Mouse (Mus musculus): ENCODE data around the gene Tlr6.

Tlr6 gene

GRCm38 (mm10) chr5:64959843-64960230 lies at the start of gene Tlr6:
Gene Tlr6 (minus strand): TSS chr5:64960097.
- DNase-seq (ENCODE audit: low read depth, low spot score) = peak; percentile 64

DNA sequence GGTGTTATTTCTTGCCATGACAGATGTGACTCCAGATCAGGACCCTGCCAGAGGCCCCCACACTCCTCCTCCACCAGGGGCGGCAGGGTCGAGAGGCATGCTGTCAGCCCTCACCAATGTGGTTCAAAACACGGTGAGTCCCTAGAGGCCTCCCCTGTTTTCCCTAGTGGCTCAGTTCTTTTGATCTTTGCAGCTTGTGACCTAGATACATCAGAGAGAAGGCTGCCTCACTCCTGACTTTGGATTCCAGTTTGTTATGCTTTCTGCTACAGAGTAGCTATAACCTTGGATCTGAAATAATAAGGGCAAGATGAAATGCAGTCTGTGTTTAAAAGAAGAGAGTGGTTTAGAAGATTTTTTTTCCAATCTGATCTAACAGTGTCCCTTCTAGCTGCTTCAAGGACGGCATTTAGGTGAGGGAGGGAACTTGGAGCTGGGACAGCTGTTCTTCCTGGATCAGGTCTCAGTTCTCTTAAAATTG lies 46.2 kb upstream of the Tlr6 start:
- peak; percentile 34 for DNase-seq (ENCODE audit: low read depth, low spot score)

DNA sequence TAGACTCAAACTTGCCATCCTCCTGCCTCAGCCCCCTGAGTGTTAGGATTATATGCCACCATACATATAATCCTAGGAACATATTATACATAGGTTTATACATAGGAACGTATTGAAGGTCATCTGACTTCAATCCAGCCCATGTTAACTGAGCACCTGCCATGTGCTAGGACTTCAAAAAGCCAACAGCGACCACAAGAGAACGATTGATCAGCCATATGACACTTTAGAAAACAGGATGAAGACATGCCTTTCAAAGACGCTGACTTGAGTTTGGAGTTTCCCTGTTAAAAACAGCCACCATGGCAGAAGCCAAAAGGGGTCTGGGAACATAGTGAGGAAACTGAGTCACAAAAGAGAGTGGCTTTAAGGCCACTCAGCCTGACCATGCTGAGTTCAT lies 45.4 kb upstream of the Tlr6 start:
- peak; percentile 63 for DNase-seq (ENCODE audit: low read depth, low spot score)

DNA sequence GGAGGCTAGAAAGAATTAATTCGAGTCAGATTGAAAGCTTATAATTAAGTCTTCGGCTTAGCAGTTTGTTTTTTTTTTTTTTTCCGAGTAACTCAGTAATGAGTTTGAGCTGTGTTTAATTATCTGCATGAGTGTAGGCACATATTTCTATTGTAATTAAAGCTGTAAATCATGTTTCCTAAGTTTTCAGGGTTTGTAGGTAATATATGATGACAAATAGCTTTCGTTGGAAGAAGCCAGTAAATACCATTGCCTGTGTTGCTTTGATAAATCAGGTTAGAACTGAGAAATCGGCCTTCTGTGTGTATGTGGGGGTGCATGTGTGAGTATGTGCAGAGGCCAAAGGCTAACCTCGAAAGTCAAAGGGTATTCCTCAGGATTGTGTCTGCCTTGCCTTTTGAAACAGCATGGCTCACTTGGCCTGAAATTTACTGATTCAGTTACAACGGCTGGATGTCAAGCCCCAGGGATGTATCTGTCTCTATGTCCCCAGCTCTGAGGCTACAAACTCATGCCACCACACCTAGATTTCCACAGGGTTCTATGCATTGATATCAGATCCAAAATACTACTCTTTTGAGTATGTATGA lies 44.1 kb upstream of the Tlr6 start:
- DNase-seq (ENCODE audit: low read depth, low spot score) = no peak

GRCm38 (mm10) chr5:65002940-65003824 lies 43.3 kb upstream of the Tlr6 start:
- DNase-seq (ENCODE audit: low read depth, low spot score) = peak; percentile 60

DNA sequence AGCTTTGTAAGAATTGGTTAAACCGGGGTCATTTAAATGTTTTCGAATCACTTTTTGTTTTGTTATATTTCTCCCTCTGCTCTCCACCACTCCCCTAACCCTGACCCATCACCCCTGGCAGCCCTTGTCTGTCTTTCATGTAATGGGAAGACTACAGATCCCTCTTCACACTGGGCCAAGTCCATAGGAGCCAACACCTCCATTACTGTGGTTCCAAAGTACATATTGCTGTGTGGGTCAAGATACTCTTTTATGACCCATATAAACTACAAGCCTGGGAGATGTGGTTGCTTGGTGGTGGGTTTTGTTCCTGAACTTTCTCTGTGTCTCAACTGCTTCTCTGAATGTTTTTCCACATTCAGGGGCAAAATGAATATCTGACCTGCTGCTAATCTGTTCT lies 35.5 kb upstream of the Tlr6 start:
- no peak for DNase-seq (ENCODE audit: low read depth, low spot score)

- DNase-seq (ENCODE audit: low read depth, low spot score) = peak; percentile 35
These were observed 32.6 kb upstream of the Tlr6 start for GRCm38 (mm10) chr5:64992540-64992939.

- DNase-seq (ENCODE audit: low read depth, low spot score) = peak; percentile 59
These were observed 30.0 kb upstream of the Tlr6 start for GRCm38 (mm10) chr5:64989940-64990339.

GRCm38 (mm10) chr5:64985971-64986370 lies 26.1 kb upstream of the Tlr6 start:
- DNase-seq (ENCODE audit: low read depth, low spot score) = no peak

GRCm38 (mm10) chr5:64977128-64977527 lies 17.2 kb upstream of the Tlr6 start:
- no peak for DNase-seq (ENCODE audit: low read depth, low spot score)

DNA sequence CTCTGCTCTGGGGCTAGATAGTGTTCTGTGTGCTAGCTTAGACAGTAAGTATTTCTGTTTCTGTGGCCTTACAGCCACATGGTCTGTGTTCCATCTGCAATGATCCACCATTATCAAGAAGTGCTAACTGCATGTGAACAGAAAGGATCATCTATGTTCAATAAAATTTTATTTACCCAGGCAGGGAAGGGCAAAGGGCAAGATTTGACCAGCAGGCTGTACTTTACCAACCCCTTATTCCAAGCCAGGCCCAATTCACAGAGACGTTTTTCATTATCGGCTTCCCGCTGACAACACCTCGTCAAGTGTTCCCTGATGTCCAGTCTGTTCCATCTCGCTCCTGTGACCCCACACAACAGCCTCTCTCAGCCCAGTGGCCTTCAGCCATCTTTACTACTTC lies 15.2 kb upstream of the Tlr6 start:
- no peak for DNase-seq (ENCODE audit: low read depth, low spot score)

- DNase-seq (ENCODE audit: low read depth, low spot score) = peak; percentile 49
These were observed 10.2 kb upstream of the Tlr6 start, which contains the start of gene Fam114a1 for GRCm38 (mm10) chr5:64969861-64970771. Gene Fam114a1 (plus strand): TSS chr5:64970071.

GRCm38 (mm10) chr5:64968961-64969860 lies 9.3 kb upstream of the Tlr6 start:
- peak; percentile 39 for DNase-seq (ENCODE audit: low read depth, low spot score)

DNA sequence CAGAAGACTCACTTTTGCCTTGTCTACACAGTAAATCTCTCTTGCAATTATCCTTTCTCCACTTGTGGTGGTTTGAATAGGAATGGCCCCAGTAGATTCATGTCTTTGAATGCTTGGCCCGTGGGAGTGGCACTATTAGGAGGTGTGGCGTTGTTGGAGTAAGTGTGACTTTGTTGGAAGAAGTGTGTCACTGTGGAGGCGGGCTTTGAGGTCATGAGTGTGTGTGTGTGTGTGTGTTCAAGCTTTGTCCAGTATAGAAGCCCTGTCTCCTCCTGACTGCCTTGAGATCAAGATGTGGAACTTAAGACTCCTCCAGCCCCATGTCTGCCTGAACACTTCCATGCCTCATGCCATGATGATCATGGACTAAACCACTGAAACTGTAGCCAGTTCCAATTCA lies 3.8 kb upstream of the Tlr6 start:
- no peak for DNase-seq (ENCODE audit: low read depth, low spot score)

- no peak for DNase-seq (ENCODE audit: low read depth, low spot score)
These were observed 3.4 kb upstream of the Tlr6 start for GRCm38 (mm10) chr5:64963271-64963670.

GRCm38 (mm10) chr5:64960857-64961391 lies 1.0 kb upstream of the Tlr6 start:
- peak; percentile 68 for DNase-seq (ENCODE audit: low read depth, low spot score)

- peak; percentile 88 for DNase-seq (ENCODE audit: low read depth, low spot score)
These were observed 680 bp downstream of the Tlr6 start for GRCm38 (mm10) chr5:64958991-64959842.

GRCm38 (mm10) chr5:64954931-64955330 lies 5.0 kb downstream of the Tlr6 start:
- DNase-seq (ENCODE audit: low read depth, low spot score) = no peak

DNA sequence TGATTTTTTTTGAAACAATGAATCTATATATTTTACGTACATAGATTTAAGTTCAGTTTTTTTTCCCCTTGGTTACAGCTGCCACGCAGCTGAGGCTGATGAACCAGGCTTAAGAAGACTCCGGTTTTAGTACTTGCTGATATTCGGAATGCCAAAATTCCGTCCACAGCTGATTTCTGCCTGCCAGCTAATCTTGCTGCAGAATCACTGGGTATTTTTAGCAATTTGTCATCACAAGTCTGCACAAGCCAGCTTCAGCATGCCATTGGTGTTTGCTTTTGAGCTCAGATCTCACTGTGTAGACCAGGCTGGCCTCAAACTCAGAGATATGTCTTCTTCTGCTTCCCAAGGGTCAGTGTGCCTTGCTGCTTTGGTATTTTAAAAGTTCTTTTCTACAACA lies 8.4 kb downstream of the Tlr6 start:
- DNase-seq (ENCODE audit: low read depth, low spot score) = no peak

- no peak for DNase-seq (ENCODE audit: low read depth, low spot score)
These were observed 27.1 kb downstream of the Tlr6 start for GRCm38 (mm10) chr5:64932775-64933174.
